Mouse (Mus musculus) lung, postnatal 0 days (tissue): ENCODE measurements around the gene Elf2. TPM values are rescaled to one million over a fixed set of nuclear protein-coding genes. Genes with fewer than 3 reads are reported as not detected.
A peak's percentile ranks its signal among the peaks of the same experiment; 100 is the strongest.
"Not testable (repeated sequence)": the region's sequence is repeated elsewhere in the genome, so short reads cannot be mapped to it uniquely, and the experiment has no call there.

Experiments
- ATAC-seq: fragments of 200-750 bp; cut with Nextera tagmentation; 2 replicates; pipeline ENCODE4 v1.8.0; 2017; ENCODE audit warnings: moderate library complexity
- DNase-seq: peaks from one replicate; pipeline ENCODE4 v3.0.0-alpha.2; 2016; ENCODE audit warnings: low spot score
- H3K27ac ChIP-seq: fragments of 300-500 bp; sonication (generic); 2 replicates; pipeline ENCODE4 v1.5.1; 2014; ENCODE audit warnings: antibody characterized with exemption, mild to moderate bottlenecking, low read length, mixed read lengths
- H3K27me3 ChIP-seq: fragments of 300-500 bp; sonication (generic); replicated peaks from 2 replicates; pipeline ENCODE4 v1.6.1; 2014; ENCODE audit warnings: low read length, mixed read lengths; ENCODE audit not compliant: insufficient read depth
- H3K36me3 ChIP-seq: fragments of 300-500 bp; sonication (generic); 2 replicates; pipeline ENCODE4 v1.6.1; 2014; ENCODE audit warnings: low read length, mixed read lengths; ENCODE audit not compliant: insufficient read depth
- H3K4me1 ChIP-seq: fragments of 300-500 bp; sonication (generic); 2 replicates; pipeline ENCODE4 v1.6.1; 2014; ENCODE audit warnings: antibody characterized with exemption, low read depth, low read length, mixed read lengths; ENCODE audit not compliant: insufficient read depth
- H3K4me2 ChIP-seq: fragments of 300-500 bp; sonication (generic); replicated peaks from 2 replicates; pipeline ENCODE4 v1.6.1; 2014; ENCODE audit warnings: low read depth, mild to moderate bottlenecking, low read length, moderate library complexity, mixed read lengths
- H3K4me3 ChIP-seq: fragments of 300-500 bp; sonication (generic); 2 replicates; pipeline ENCODE4 v1.5.1; 2014; ENCODE audit warnings: low read depth, low read length
- H3K9ac ChIP-seq: fragments of 300-500 bp; sonication (generic); replicated peaks from 2 replicates; pipeline ENCODE4 v1.6.1; 2014; ENCODE audit warnings: low read depth, mild to moderate bottlenecking
- H3K9me3 ChIP-seq: fragments of 300-500 bp; sonication (generic); 2 replicates; pipeline ENCODE4 v1.6.1; 2016; ENCODE audit warnings: low read length, mixed read lengths
- CTCF ChIP-seq: IDR thresholded peaks from 2 replicates; pipeline ENCODE4 v1.5.1; 2016; ENCODE audit warnings: antibody characterized with exemption, mild to moderate bottlenecking
- EP300 ChIP-seq: IDR thresholded peaks from 2 replicates; pipeline ENCODE4 v1.6.1; 2016; ENCODE audit warnings: antibody characterized with exemption, mild to moderate bottlenecking, control low read depth
- WGBS: fragments of 180-500 bp; shearing (Covaris S2); extraction: QIAGEN DNeasy Blood & Tissue Kit; methylation state at CpG from one replicate; pipeline ENCODE4 v1.1.7; 2014; 5-methylcytosine and 5-hydroxymethylcytosine counted together
- polyA plus RNA-seq: library from polyadenylated mRNA; unstranded; fragments of >200 nt; fragmentation: Nextera tagmentation; extraction: Ambion mirVana; gene quantifications from 2 replicates; pipeline ENCODE4 v1.2.1, GENCODE M21; 2015

Gene Elf2
- polyA plus RNA-seq, 1 experiment from 2014 or later: 55.8 TPM

DNA sequence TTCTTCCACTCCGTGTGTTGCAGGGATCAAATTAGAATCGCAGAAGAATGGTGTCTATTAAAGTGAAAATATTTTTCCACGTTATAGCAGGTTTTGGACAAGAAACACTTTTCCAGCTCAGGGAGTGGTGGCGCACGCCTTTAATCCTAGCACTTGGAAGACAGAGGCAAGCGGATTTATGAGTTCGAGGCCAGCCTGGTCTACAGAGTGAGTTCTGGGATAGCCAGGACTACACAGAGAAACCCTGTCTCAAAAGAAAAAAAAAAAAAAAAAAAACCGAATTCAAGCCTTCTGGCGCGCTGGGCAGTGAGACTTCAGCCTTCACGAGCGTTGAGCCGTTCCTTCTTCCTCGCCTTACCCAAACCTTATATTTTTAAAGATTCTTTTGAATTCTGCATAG lies 17.2 kb upstream of the Elf2 start:
- 14% methylated on average over 14 of the region's 14 CpGs for WGBS
- Histone ChIP-seq H3K9me3 (no peaks in the 10 kb centered on the region), H3K9ac (no peak overlapping the region), H3K4me1 (no peaks in the 10 kb centered on the region), H3K4me2 (no peak overlapping the region), H3K27me3 (no peaks in the 10 kb centered on the region), H3K27ac (no peak overlapping the region), H3K36me3 (no peaks in the 10 kb centered on the region), H3K4me3 (0 out of 2 replicates have a peak overlapping the region, but pooled peaks have one; percentile 47)
- no peak for TF ChIP-seq CTCF
- no peak for TF ChIP-seq EP300
- ATAC-seq (no peak), DNase-seq (no peak)

DNA sequence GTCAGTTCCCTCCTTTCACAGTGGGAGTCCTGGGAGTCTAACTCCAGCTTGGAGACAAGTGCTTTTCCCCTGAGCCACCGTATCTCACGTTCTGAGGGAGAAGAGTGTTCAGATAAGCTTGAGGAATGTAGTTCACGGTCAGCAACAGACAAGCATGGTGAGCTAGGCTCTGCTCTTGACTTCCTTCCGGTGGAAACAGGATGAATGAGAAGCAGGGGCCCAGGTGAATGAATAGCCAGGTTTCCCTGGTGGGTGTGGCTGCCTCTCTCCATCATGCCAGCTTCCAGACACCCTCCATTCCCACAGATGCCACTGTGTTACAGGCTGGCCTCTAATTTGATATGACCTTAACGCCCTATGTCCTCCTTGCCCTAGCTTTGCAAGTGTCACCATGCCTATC lies 16.6 kb upstream of the Elf2 start:
- H3K27ac ChIP-seq: no peak overlapping the region
- no peak overlapping the region for H3K4me3 ChIP-seq
- H3K9ac ChIP-seq: no peak overlapping the region
- DNase-seq (peak; percentile 14), ATAC-seq (no peak)
- H3K36me3 ChIP-seq: no peaks in the 10 kb centered on the region
- H3K9me3 ChIP-seq: no peaks in the 10 kb centered on the region
- no peaks in the 10 kb centered on the region for H3K27me3 ChIP-seq
- 29% methylated on average over 5 of the region's 5 CpGs for WGBS
- H3K4me2 ChIP-seq: no peak overlapping the region
- no peak for TF ChIP-seq EP300
- TF ChIP-seq CTCF: no peak
- no peaks in the 10 kb centered on the region for H3K4me1 ChIP-seq

DNA sequence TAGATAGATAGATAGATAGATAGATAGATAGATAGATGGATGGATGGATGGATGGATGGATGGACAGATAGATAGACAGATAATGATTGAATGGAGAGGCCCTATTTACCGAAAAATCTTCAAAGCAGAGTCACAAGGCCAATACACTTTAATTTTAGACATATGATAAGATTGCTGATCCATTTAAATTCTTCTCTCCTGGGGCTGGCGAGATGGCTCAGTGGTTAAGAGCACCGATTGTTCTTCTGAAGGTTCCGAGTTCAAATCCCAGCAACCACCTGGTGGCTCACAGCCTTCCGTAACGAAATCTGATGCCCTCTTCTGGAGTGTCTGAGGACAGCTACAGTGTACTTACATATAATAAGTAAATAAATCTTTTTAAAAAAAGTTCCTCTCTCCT lies 14.5 kb upstream of the Elf2 start:
- H3K4me3 ChIP-seq, H3K4me2 ChIP-seq, H3K4me1 ChIP-seq, H3K9me3 ChIP-seq, H3K27ac ChIP-seq, ATAC-seq, DNase-seq, H3K36me3 ChIP-seq, H3K9ac ChIP-seq, H3K27me3 ChIP-seq: not testable (repeated sequence)
- WGBS: 80% methylated on average over 6 of the region's 6 CpGs

DNA sequence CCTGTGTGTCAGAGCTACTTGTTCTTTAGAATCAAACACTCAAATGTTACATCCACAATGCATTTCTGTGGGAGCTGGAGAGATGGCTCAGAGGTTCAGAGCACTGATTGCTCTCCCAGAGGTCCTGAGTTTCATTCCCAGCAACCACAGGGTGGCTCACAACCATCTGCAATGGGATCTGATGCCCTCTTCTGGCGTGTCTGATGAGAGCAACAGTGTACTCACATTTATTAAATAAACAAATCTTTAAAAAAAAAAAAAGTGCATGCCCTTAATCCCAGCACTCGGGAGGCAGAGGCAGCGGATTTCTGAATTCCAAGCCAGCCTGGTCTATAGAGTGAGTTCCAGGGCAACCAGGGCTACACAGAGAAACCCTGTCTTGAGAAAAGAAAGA lies 13.6 kb upstream of the Elf2 start:
- Histone ChIP-seq H3K36me3 (no peaks in the 10 kb centered on the region), H3K27me3 (no peaks in the 10 kb centered on the region), H3K4me2 (no peak overlapping the region), H3K27ac (no peak overlapping the region), H3K4me1 (no peaks in the 10 kb centered on the region), H3K9me3 (no peaks in the 10 kb centered on the region), H3K9ac (no peak overlapping the region), H3K4me3 (no peak overlapping the region)
- ATAC-seq: no peak
- TF ChIP-seq CTCF (no peak), EP300 (no peak)
- no peak for DNase-seq
- 57% methylated on average over 3 of the region's 3 CpGs for WGBS

DNA sequence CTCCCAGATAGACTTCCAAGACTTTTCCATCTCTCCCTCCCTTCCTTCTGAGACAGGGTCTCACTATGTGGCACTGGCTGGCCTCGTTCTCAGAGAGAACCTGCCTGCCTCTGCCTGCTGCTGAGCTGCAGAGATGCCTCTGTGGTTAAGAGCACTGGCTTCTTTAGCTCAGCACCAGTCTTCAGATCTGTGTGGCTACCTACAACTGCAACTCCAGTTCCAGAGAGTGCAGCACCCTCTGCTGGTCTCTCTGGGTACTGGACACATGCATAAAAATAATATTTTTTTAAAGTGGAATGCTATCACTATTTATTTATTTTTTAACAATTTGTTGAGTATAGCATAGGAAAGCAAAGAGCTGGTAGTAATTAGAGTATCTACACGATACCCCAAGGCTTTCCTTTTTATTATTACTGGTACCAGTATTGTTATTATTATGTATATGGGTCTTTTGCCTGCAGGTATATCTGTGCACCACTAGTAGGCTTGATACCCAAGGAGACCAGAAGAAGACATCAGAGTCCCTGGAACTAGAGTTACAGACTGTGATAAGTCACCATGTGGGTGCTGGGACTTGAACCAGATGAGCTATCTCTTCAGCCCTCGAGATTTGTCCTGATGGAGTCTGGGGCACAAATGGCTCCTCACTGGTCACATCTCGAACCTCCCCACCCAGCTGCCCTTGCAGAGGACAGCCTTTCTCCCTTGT lies 13.0 kb upstream of the Elf2 start:
- H3K27ac ChIP-seq: no peak overlapping the region

DNA sequence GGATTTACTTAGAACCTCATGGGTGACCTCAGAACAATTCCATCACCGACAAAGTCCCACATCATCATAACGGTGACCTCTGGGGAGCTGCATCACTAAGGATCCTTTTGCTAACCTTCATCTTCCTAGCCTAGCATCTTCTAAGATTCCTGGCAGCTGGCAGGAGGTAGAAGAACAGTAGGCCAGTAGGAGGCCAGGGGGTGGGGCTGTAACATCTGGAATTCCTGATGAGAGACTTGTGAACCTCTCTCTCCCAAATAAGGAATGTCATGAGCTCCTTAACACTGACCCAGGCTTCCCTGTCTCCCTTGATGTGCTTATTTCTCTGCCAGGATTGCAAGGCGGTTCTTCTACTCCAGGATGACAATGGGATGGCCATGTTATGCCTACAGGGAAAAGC lies 10.3 kb upstream of the Elf2 start:
- no peak for ATAC-seq
- no peaks in the 10 kb centered on the region for H3K4me1 ChIP-seq
- no peak overlapping the region for H3K9ac ChIP-seq
- no peak overlapping the region for H3K4me2 ChIP-seq
- no peak for TF ChIP-seq EP300
- no peak for TF ChIP-seq CTCF
- no peak overlapping the region for H3K27ac ChIP-seq
- no peaks in the 10 kb centered on the region for H3K36me3 ChIP-seq
- no peaks in the 10 kb centered on the region for H3K9me3 ChIP-seq
- H3K27me3 ChIP-seq: no peaks in the 10 kb centered on the region
- DNase-seq: no peak
- 31% methylated on average over 3 of the region's 3 CpGs for WGBS
- H3K4me3 ChIP-seq: no peak overlapping the region

More for the DNA sequence above, 13.0 kb upstream of the Elf2 start:
- WGBS: 71% methylated on average over 4 of the region's 4 CpGs
- DNase-seq (peak; percentile 72), ATAC-seq (peak; percentile 53; the same call in 1 of the 2 replicates)
- H3K36me3 ChIP-seq: no peaks in the 10 kb centered on the region
- H3K4me1 ChIP-seq: no peaks in the 10 kb centered on the region
- H3K27me3 ChIP-seq: no peaks in the 10 kb centered on the region
- H3K9me3 ChIP-seq: no peaks in the 10 kb centered on the region
- TF ChIP-seq CTCF (peak; percentile 84), EP300 (no peak)
- H3K4me3 ChIP-seq: no peak overlapping the region
- H3K4me2 ChIP-seq: no peak overlapping the region
- H3K9ac ChIP-seq: no peak overlapping the region
